Mouse (Mus musculus) kidney, postnatal 4 days (tissue): Measurements from ENCODE around the gene Peak1.
A peak's percentile ranks its signal among the peaks of the same experiment; 100 is the strongest.

Source experiments
- DNase-seq, 2 experiments: peaks; one replicate each; pipeline ENCODE4 v3.0.0; 2021; ENCODE audit warnings: mixed read lengths in 2 of 2

Peak1 gene

GRCm38 (mm10) chr9:56304526-56304925, 113.3 kb downstream of the Peak1 start:
- DNase-seq: no peak

- no peak for DNase-seq
Measured at GRCm38 (mm10) chr9:56302921-56303465, 114.9 kb downstream of the Peak1 start.

- DNase-seq: no peak
Measured at GRCm38 (mm10) chr9:56290019-56290418, 127.8 kb downstream of the Peak1 start.

GRCm38 (mm10) chr9:56282481-56282880, 135.4 kb downstream of the Peak1 start:
- no peak for DNase-seq

- no peak for DNase-seq
Measured at GRCm38 (mm10) chr9:56273576-56273975, 144.3 kb downstream of the Peak1 start.

- no peak for DNase-seq
Measured at GRCm38 (mm10) chr9:56272247-56272598, 145.6 kb downstream of the Peak1 start.

GRCm38 (mm10) chr9:56271326-56272246, 146.3 kb downstream of the Peak1 start:
- DNase-seq: no peak

- no peak for DNase-seq
Measured at GRCm38 (mm10) chr9:56269101-56269500, 148.8 kb downstream of the Peak1 start.

GRCm38 (mm10) chr9:56266200-56266815, 151.6 kb downstream of the Peak1 start:
- no peak for DNase-seq

GRCm38 (mm10) chr9:56265460-56266199, 152.2 kb downstream of the Peak1 start:
- no peak for DNase-seq

GRCm38 (mm10) chr9:56265022-56265360, 152.9 kb downstream of the Peak1 start:
- DNase-seq: no peak

- peak; percentile 49 to 52 for DNase-seq
Measured at GRCm38 (mm10) chr9:56264308-56265021, 153.4 kb downstream of the Peak1 start.

GRCm38 (mm10) chr9:56263055-56263454, 154.8 kb downstream of the Peak1 start:
- no peak for DNase-seq

- DNase-seq: no peak
Measured at GRCm38 (mm10) chr9:56260495-56261136, 157.3 kb downstream of the Peak1 start.

- no peak for DNase-seq
Measured at GRCm38 (mm10) chr9:56259790-56260494, 157.9 kb downstream of the Peak1 start.

- no peak for DNase-seq
Measured at GRCm38 (mm10) chr9:56258261-56258790, 159.5 kb downstream of the Peak1 start.

GRCm38 (mm10) chr9:56257227-56258000, 160.5 kb downstream of the Peak1 start:
- no peak for DNase-seq

GRCm38 (mm10) chr9:56255676-56256432, 162.0 kb downstream of the Peak1 start:
- DNase-seq: no peak

GRCm38 (mm10) chr9:56244336-56244735, 173.5 kb downstream of the Peak1 start:
- no peak for DNase-seq

GRCm38 (mm10) chr9:56243885-56244284, 174.0 kb downstream of the Peak1 start:
- no peak for DNase-seq
